Mouse (Mus musculus): Measurements from ENCODE around the gene Sec61a1.

Gene Sec61a1

GRCm38 (mm10) chr6:88518404-88519263, at the start of gene Sec61a1:
Gene Sec61a1 (minus strand): TSS chr6:88518905.
- peak; percentile 97 for DNase-seq

GRCm38 (mm10) chr6:88566676-88567075, 48.0 kb upstream of the Sec61a1 start:
- no peak for DNase-seq

DNA sequence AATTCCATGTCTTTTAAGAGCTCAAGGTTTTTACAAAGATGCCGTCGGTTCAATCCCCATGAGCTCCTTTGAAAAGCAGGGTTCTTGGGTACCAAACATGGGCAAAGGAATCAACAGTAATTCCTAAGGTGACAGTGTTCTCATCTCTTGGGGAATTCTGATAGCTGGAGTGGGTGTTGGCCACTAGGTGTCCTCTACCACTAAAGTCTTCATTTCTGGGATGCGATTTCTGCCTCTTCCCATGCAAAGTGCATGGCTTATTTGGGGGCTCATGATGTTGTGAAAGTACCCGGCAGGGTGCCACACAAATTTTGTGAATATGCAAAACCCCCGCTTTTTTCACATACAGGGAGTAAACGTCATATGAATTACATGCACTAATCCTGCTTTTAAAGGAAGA, 46.3 kb upstream of the Sec61a1 start:
- DNase-seq, result peak; percentile 37

DNA sequence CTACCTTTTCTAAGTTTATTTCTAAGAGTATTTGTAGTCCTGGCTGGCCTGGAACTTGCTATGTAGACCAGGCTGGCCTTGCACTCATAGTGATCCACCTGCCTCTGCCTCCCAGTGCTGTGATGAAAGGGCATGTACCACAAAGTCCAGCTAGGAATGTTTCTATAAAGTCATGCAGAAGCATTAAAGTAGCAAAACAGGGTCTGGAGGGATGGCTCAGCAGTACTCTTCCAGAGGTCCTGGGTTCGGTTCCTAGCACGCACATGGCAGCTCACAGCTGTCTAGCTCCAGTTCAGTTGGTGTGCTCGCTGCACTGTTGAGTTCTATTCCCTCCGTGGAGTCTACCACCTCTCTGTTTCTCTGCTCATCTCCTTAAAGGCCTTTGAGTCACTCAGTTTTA, 41.5 kb upstream of the Sec61a1 start:
- no peak for DNase-seq

DNA sequence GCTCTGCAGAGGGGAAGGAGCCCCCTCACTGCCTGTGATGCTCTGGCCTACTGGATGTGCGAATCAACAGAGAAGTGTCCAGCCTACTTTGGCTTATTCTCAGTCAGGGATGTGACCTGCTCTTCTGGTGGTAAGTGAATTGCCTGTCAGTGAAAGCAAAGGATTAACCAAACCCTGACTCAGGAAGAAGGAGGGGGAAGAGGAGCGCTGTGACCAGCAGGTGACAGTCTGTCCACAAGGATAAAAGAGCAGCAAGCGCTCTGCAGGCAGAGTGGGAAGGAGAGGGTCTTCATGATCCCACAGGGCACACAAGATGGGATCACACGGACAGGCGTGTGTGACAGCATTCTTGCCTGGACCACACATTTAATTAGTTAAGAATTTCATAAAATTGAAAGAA, 41.0 kb upstream of the Sec61a1 start:
- DNase-seq, result no peak

DNA sequence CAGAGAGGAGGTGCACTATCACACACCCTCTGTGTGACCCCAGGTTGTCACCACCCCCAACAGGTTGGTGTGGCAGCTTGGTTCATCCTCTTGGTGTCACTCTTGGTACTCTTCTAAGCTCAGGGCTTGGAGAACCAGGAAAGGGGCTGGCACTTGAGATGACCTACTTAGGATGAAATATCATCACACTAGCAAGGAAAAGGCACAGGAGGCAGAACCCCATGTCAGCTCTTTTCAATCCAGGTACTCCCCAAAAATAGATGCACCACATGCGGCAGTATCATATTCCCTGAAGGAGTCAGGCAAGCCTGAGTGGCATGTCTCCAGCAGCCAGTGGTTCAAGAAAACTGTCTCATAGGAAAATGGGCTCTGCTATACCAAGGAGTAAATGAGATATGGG, 39.4 kb upstream of the Sec61a1 start:
- DNase-seq, result peak; percentile 34

GRCm38 (mm10) chr6:88557548-88557947, 38.8 kb upstream of the Sec61a1 start:
- no peak for DNase-seq

- no peak for DNase-seq
Measured at GRCm38 (mm10) chr6:88549916-88550315, 31.2 kb upstream of the Sec61a1 start.

DNA sequence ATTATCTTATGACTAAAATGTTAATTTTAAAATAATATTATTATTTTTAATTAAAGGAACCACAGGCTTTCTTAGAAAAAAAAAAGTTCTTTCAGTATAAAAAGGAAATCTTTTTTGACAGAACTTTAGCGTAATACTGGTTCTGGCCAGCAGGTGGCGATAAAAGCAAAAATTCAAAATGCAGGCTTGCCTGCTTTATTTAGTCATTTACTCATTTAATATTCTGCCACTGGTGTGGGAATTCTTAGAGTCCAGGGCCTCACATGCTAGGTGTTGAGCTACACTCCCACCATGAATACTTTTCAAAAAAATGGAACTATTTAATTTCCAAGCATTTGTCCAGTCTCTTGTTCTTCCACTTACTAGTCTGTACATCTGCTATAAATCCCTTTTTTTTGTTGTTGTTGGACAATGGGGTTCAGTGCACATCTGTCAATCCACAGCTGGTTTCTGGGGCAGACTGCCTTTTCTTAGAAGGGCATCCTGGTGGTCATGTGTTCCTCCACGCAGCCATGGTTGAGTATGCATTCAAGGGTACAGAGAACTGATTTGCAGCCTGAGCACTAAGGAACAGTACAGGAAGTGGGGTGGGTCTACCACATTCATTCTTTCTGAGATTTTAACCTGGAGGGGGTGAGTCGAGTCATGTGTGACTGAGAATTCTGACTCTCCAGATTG, 30.6 kb upstream of the Sec61a1 start:
- DNase-seq, result peak; percentile 32

GRCm38 (mm10) chr6:88548405-88549049, 29.8 kb upstream of the Sec61a1 start:
- no peak for DNase-seq

- DNase-seq, result no peak
Measured at GRCm38 (mm10) chr6:88545397-88545790, 26.7 kb upstream of the Sec61a1 start.

- DNase-seq, result no peak
Measured at GRCm38 (mm10) chr6:88544644-88545396, 26.1 kb upstream of the Sec61a1 start.

DNA sequence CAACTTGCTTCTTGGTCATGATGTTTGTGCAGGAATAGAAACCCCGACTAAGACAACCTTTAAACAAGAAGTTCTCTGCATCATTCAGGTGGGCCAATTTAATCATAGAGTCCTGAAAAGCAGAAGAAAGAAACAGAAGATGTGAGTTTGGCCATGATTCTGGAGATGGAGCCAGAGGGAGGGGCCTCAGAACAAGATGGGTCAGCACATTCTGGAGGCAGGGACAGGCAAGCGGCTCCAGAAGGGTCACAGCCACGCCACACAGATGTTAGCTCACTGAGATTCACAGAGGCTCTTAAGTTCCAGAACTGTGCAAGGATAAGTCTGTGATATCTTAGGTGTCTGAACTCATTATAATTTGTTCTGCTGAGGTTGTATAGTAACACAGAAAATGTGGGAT, 25.5 kb upstream of the Sec61a1 start:
- DNase-seq, result no peak

- no peak for DNase-seq
Measured at GRCm38 (mm10) chr6:88540093-88540755, 21.5 kb upstream of the Sec61a1 start.

DNA sequence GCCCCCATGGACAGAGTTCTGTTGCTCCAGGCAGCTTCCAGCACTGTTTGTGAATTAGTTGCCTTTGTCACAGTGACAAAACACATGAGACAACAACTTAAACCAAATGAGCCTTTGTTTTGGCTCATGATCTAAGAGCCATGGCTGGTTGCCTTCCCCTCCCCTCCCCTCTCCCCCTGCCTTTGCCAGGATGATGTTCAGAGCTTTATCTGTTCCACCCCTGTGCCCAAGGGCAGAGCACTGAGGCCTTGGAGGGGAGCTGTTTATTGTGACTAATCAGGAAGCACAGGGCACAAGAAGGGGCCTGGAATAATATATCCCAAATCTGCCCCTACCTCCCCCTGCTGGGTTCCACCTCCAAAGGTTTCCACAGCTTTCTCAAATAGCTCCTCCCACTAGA, 11.6 kb upstream of the Sec61a1 start:
- DNase-seq, result no peak

DNA sequence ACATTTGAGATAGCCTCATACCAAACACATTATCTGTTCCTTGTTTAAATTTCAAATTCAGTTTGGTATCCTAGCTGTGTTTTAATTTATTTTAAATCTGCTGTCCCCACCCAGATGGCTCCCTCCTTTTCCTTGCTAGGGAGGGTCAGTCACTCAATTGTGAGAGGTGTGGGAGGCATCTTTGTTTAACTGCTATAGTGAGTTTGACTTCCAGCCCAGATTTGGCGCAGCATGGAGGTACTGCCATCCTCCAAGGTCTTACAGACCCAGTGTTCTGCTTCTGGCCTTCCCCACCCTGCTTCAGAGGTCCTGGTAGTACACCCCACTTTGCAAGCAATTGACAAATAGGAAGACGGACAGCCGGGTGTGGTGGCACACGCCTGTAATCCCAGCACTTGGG, 5.4 kb upstream of the Sec61a1 start:
- peak; percentile 39 for DNase-seq

GRCm38 (mm10) chr6:88523451-88523850, 4.7 kb upstream of the Sec61a1 start:
- no peak for DNase-seq

- DNase-seq, result no peak
Measured at GRCm38 (mm10) chr6:88523043-88523442, 4.3 kb upstream of the Sec61a1 start.

DNA sequence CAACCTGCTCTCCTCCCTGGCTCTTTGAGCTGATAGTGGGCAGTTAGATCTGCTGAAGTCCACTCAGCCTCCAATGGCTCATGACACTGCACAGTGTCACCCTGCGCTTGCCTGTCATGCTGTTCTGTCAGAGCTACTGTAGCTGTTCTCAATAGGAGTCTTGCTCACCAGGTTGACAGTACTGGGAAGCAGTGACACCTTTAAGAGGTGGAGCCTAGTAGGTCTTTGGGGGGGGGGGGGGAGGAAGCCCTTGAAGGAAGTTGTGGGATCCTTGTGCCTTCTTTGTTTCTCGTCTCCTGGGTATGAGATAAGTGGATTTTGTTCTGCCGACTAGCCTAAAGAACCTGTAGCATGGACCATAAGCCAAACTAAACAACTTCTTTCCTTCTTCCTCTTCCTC, 3.9 kb upstream of the Sec61a1 start:
- DNase-seq, result no peak

DNA sequence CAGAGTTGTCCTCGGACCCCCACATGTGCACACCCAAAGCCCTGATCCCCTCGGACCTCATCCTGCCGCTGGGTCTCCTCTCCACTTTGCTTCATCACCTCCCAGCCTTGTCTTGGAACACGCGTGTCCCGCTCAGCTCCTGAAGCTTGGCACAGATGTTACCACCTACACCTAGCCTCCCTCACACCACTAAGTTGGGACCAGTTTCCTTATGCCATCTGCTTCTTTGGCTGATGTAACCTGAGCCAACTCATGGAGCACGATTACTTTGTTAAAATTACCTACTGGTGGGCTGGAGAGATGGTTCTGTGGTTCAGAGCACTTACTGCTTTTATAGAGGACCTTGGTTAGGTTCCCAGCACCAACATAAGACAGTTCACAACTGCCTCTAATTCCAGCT, 3.1 kb upstream of the Sec61a1 start:
- DNase-seq, result peak; percentile 83

GRCm38 (mm10) chr6:88517701-88518403, 853 bp downstream of the Sec61a1 start:
- no peak for DNase-seq

DNA sequence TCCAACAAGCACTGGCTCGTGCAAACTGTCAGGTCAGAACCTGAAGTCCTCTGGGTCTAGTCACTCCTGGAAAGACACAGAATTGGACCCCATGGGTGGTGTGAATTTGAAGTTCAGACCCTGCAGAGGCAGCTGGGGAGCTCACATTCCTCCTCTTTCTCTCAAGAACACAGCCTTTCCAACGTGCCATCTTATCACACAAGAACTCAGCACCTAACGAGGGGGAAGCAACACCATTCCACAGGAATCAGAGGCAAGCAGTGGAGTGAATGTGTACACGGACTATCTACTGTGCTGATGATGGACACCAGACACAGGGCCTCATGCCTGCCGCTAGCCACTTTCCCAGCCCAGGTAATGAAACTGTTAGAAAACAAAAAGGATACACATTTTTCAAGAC, 2.0 kb downstream of the Sec61a1 start:
- no peak for DNase-seq

All from right cerebral cortex, adult 18-20 months (tissue).